Mouse (Mus musculus): ENCODE data around the gene Olfr1232.

Gene Olfr1232

GRCm38 (mm10) chr2:89329575-89329974 is at the start of gene Olfr1232:
Gene Olfr1232, minus strand, starts transcription at chr2:89329675.
- DNase-seq (ENCODE audit: extremely low read depth, insufficient read length, low spot score): no peak

- no peak for DNase-seq (ENCODE audit: extremely low read depth, insufficient read length, low spot score)
Measured at GRCm38 (mm10) chr2:89364765-89365164, 35.3 kb upstream of the Olfr1232 start, which contains the start of gene Olfr1234. Gene Olfr1234, minus strand, starts transcription at chr2:89364865.

GRCm38 (mm10) chr2:89342298-89342697 is 12.8 kb upstream of the Olfr1232 start, which contains the start of gene Olfr1233:
Gene Olfr1233, minus strand, starts transcription at chr2:89342398.
- DNase-seq (ENCODE audit: extremely low read depth, insufficient read length, low spot score): no peak

GRCm38 (mm10) chr2:89306974-89307373 is 22.5 kb downstream of the Olfr1232 start, which contains the start of gene Olfr1231:
Gene Olfr1231, minus strand, starts transcription at chr2:89307074.
- no peak for DNase-seq (ENCODE audit: extremely low read depth, insufficient read length, low spot score)

- DNase-seq (ENCODE audit: extremely low read depth, insufficient read length, low spot score): no peak
Measured at GRCm38 (mm10) chr2:89297168-89297567, 32.3 kb downstream of the Olfr1232 start, which contains the start of gene Olfr1230. Gene Olfr1230, minus strand, starts transcription at chr2:89297268.

GRCm38 (mm10) chr2:89287914-89288313 is 41.6 kb downstream of the Olfr1232 start, which contains the start of gene Olfr1229:
Gene Olfr1229, minus strand, starts transcription at chr2:89288014.
- no peak for DNase-seq (ENCODE audit: extremely low read depth, insufficient read length, low spot score)
